Mouse (Mus musculus) cerebellum, adult 11-12 months (tissue): ENCODE results near the gene Atg4a.
A peak's percentile ranks its signal among the peaks of the same experiment; 100 is the strongest.

Experiments
- DNase-seq: peaks from one replicate; pipeline ENCODE4 v3.0.0; 2022

Gene Atg4a

GRCm38 (mm10) chrX:140956272-140956940, at the start of gene Atg4a, which contains the start of gene Psmd10:
Gene Atg4a (plus strand): TSS chrX:140956907.
Gene Psmd10 (minus strand): TSS chrX:140956728.
- DNase-seq, result peak; percentile 94

- DNase-seq, result no peak
Observed at GRCm38 (mm10) chrX:140907360-140907759, 49.3 kb upstream of the Atg4a start, which contains the start of gene Vsig1. Gene Vsig1 (plus strand): TSS chrX:140907608.

- no peak for DNase-seq
Observed at GRCm38 (mm10) chrX:140921321-140921720, 35.4 kb upstream of the Atg4a start.

GRCm38 (mm10) chrX:140932066-140932465, 24.6 kb upstream of the Atg4a start:
- no peak for DNase-seq

- no peak for DNase-seq
Observed at GRCm38 (mm10) chrX:140933263-140933662, 23.4 kb upstream of the Atg4a start.

GRCm38 (mm10) chrX:140936271-140936670, 20.4 kb upstream of the Atg4a start:
- DNase-seq, result no peak

- no peak for DNase-seq
Observed at GRCm38 (mm10) chrX:140953618-140954017, 3.1 kb upstream of the Atg4a start.

- DNase-seq, result no peak
Observed at GRCm38 (mm10) chrX:140956959-140957358, 252 bp downstream of the Atg4a start.

GRCm38 (mm10) chrX:140978943-140979342, 22.2 kb downstream of the Atg4a start:
- no peak for DNase-seq

- no peak for DNase-seq
Observed at GRCm38 (mm10) chrX:140979546-140979945, 22.8 kb downstream of the Atg4a start.

GRCm38 (mm10) chrX:140980163-140980562, 23.5 kb downstream of the Atg4a start:
- no peak for DNase-seq

- DNase-seq, result no peak
Observed at GRCm38 (mm10) chrX:140983206-140983960, 26.7 kb downstream of the Atg4a start.

GRCm38 (mm10) chrX:140984795-140985194, 28.1 kb downstream of the Atg4a start:
- DNase-seq, result no peak

- no peak for DNase-seq
Observed at GRCm38 (mm10) chrX:140985256-140985655, 28.5 kb downstream of the Atg4a start.

- DNase-seq, result no peak
Observed at GRCm38 (mm10) chrX:140996909-140997516, 40.3 kb downstream of the Atg4a start.

- no peak for DNase-seq
Observed at GRCm38 (mm10) chrX:140997912-140998545, 41.3 kb downstream of the Atg4a start.

GRCm38 (mm10) chrX:140998885-140999284, 42.2 kb downstream of the Atg4a start:
- no peak for DNase-seq

- no peak for DNase-seq
Observed at GRCm38 (mm10) chrX:141149705-141150104, 193.0 kb downstream of the Atg4a start.

GRCm38 (mm10) chrX:141150290-141150689, 193.6 kb downstream of the Atg4a start:
- no peak for DNase-seq

- no peak for DNase-seq
Observed at GRCm38 (mm10) chrX:141151182-141151581, 194.5 kb downstream of the Atg4a start.

- DNase-seq, result no peak
Observed at GRCm38 (mm10) chrX:141156696-141157095, 200.0 kb downstream of the Atg4a start.

- no peak for DNase-seq
Observed at GRCm38 (mm10) chrX:141157626-141158025, 200.9 kb downstream of the Atg4a start.

GRCm38 (mm10) chrX:141158160-141158559, 201.5 kb downstream of the Atg4a start:
- DNase-seq, result no peak
